Mouse (Mus musculus) WW6 (cell line): ENCODE results near the gene Atn1.

ENCODE experiments used
- DNase-seq: peaks from one replicate; pipeline ENCODE4 v3.0.0-alpha.2; 2013; ENCODE audit warnings: low read depth, low spot score

Gene Atn1

DNA sequence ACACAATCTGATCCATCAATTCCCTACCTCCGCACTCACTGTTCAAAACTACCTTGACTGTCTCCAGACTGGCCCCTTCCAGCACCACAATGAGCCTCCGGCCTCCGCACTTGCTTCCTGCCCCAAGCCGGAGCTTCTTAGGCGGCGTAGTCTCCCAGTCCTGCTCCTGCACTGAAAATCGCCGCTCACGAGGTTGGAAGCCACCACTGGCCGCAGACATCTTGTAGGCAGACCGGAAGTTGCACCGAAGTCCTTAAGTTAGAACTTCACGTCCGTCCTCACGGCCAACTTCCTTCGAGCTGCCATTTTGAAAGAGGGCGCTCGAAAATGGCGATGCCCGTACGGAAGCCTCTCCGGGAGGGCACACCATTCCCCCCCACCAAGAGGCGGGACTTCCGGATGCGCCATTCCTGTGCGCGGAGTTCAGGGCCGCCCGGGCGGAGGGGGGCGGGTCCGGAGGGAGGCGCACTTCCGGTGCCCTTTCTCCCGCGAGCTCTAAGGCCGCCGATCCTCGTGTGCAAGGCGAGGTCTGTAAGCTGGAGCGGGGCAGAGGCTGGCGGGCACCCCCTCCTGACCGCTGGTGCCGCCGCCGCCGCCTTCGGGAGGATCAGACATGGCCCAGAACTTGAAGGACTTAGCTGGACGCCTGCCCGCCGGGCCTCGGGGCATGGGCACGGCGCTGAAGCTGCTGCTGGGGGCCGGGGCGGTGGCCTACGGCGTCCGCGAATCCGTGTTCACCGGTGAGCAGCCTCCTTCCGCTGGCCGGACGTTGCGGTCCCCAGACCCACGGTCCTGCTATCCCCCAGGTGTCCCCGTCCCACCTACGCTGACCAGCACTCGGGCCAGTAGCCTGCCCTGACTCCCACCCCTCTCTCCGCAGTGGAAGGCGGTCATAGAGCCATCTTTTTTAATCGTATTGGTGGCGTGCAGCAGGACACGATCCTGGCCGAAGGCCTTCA, 44.2 kb downstream of the Atn1 start, which contains the start of the genes Emg1 and Phb2:
Emg1 (minus strand) TSS at position 355 of the 959 bp plus-strand sequence.
Phb2 (plus strand) TSS at position 513 of the 959 bp plus-strand sequence.
- DNase-seq, result peak; percentile 99

DNA sequence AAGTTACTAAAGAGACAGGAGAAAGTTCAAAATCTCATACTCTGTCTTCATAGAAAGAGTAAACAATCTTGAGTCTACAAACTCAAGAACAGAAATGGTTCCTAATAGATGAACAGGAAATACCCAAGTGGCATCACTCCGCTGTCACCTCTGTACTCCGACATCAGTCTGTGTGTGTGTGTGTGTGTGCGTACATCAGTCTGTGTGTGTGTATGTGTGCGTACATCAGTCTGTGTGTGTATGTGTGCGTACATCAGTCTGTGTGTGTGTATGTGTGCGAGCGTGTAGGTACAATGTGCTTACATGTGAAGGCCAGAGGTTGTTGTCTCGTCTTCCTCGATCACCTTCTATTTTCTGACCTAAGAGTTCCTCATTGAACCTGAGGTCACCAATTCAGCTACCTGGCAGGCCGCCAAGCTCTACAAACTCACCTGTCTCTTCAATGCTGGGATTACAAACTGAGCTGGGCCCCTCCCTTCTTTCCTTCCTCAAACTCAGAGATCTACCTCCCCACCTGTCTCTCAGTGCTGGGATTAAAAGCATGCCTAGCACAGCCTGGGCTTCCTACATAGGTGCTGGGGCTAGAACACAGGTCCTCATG, 47.9 kb downstream of the Atn1 start:
- DNase-seq, result no peak

DNA sequence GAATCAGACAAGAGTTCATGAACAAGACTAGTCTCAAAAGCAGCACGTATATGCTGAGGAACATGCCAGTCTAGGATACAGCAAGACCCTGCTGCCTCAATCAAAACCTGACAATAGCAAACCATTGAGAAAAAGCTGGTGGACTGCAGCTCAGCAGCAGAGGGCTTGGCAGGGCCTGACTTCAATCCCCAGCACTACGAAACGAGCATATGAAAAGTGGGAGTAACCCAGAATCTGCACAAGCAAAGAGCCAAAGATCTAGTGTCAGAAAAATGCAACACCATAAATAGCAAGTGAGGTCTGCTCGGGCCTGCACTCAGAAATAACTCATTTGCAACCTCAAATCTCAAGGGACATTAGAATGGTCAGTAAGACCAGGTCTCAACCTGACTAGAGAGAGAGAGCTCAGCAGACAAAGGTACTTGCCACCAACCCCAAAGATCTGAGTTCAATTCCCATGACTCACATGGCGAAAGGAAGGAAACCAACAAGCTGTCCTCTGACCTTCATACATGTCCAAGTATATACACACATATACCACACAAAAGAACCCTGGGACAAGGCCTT, 50.2 kb downstream of the Atn1 start:
- no peak for DNase-seq

DNA sequence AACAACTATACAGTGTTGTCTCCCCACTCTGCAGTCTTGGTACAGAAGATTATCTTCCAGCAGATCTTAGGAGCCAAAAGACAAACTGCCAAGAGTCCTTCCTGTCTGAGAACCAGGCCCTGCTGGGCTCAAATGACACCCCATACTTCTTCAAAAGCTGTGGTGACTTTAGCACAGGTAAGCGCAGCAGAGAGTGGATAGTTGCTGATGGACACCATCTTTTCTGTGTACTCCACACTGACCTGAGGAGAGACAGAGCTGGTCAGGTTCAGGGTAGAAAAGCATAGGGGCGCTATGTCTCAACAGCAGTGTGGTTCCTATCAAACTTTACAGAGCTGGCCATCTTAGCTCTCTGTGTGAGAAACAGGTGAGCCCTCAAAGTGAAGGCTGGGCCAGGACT, 51.9 kb downstream of the Atn1 start:
- DNase-seq, result no peak

DNA sequence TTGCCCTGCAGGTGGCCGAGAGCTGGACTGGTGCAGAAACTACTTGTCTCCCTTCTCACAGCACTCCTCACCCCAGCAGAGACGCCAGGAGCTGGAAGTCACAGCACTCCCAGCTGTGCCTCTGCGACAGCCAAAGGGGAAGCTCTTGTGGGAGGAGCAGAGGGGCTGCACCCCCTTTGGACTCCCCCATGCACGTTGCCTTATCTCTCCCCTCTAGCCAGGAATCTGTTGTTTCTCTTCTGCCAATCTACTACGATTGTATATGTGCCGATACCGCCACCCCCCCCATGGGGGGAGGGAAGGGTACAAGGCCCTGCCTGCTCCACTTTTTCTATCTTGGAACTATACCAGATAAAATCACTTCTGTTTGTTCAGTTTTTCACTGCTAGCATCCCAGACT, 52.5 kb downstream of the Atn1 start:
- DNase-seq, result no peak

DNA sequence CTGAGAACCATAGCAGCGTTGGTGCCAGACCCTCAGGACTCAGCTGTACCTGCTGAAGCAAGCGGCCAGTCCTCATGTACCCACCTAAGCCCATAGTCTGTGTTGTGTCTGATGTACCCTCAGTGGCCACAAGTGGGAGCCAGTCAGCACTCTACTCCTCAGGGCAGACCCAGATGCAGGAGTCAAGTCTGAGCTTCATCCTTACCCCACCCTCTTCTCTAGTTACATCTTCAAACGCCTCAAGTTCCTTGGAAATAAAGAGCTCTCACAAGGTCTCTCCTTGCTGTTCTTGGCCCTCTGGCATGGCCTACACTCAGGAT, 53.6 kb downstream of the Atn1 start:
- DNase-seq, result peak; percentile 88

DNA sequence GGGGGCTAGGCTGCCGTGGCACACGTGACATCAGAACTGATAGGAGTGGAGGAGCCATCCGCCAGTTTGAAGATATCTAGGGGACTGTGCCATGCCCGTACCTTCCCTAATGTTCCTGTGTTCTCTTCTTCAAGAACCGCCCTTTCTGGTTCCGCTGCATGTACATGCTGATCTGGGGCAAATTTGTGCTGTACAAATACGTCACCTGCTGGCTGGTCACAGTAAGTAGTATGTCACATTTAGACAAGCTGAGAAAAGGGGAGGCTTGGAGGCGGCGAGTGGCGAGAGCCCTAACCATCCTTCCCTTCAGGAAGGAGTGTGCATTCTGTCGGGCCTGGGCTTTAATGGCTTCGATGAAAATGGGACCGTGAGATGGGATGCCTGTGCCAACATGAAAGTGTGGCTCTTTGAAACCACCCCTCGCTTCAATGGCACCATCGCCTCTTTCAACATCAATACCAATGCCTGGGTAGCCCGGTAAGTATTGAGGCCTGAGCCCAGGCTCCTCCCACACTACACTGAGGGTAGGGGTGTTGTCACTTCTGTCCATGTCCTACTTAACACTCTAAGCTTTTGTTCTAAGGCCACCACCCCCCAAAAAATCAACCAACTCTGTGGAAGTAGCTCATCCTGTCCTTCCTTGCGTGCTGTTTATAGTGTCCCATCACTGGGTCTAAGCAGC, 54.1 kb downstream of the Atn1 start:
- DNase-seq, result no peak

DNA sequence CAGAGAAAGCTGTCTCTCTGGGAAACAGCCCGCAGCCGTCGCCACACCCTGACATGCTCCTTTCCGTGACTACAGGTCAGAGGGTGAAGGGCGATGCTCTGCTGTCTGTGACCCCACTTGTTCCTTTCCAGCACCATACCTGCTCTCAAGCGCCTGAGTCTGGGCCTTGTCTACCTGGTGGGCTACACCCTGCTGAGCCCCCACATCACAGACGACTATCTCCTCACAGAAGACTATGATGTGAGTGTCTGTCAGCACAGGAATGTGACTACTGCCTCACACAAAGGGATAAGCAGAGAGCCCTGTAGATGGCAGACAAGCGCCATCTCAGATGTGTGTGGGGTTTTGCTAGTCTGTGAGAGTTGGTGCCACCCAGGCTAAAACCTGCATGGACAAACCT, 55.0 kb downstream of the Atn1 start:
- DNase-seq, result no peak

DNA sequence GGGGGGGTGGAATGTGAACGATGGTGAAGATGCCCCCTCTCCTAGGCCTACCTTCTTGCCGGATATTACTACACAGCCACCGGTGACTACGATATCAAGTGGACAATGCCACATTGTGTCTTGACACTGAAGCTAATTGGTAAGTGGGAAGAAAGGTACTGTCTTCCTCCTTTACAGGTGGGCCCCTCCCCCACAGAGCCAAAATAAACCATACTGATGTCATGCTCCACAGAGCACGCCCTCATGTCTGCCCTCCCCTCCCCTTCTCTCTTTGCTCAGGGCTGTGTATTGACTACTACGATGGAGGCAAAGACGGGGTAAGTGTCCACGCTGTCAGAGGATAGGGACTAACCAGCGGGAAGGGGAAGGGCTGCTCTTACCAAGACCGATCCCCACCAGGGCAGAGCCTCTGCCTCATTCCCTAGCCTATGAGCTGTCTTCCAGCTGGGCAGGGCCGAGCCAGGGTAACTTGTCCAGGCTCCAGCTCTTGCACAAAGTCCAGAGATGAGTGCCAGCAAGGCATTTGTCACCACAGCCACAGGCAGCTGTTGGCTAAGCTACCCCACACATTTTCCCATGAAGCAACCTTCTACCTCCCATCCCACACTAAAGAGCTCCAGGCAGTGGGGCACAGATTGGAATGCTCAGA, 56.2 kb downstream of the Atn1 start:
- no peak for DNase-seq

DNA sequence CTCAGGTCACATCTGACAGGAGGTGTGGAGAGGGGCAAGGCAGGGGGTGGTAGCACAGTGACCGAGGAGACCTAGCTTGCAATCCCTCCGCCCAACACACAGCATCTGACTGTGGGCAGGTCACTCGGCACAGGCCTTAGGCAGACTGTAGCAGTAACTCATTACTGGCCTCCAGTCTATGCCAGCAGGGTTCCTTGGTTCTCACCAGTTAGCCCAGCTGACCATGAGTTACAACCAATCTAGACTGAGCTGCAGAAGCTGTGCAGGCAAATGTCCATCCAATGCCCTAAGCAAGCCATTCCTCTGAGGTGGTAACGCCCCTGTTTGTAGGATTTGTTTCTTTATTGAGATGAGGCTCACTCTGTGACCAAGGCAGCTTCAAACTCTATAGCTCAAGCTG, 57.0 kb downstream of the Atn1 start:
- no peak for DNase-seq

DNA sequence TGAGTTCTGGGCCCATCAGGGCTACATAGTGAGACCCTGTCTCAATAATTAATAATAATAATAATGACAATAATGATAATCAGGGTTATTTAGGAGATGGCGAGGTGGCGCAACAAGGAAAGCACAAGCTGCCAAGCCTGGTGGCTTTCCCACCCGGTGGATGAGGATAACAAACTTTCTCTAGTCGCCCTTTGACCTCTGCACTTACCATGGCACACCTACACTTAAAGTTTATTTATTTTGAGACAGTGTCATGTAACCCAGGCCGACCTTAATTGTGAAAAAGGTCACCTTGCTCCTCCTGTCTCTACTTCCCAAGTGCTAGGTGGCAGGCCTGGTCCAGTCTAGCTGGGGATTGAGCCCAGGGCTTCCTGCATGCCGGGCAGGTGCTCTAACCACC, 57.6 kb downstream of the Atn1 start:
- no peak for DNase-seq

DNA sequence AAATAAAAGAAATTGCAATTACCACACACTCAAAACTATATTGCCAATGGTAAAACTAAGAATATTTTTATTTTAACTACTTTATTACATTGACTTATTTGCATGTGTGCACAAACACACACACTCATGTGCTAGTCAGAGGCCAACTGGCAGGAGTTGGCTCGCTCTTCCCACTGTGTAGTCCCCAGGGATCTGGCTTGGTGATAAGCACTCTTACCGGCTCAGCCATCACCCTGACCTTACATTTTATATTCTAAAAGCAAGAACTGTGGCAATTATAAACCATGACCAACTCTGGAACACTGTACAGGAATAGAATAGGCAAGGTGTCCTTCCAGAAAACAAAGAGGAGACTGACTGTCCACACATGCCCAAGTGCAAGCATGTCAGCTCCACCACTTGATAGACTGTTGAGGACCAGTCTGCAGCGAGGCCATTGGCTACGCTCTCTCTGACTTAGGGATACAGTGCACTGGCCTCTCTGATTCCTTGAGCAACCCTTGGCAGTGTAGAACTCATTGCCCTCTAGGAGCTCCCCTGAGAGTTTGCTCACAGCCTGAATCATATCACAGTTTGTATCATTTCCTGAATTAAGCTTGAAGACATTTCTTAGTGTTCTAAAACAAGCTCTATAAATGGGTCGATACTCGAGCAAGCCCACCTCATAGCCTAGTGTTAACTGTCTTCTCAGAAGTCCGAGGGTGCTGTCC, 59.7 kb downstream of the Atn1 start:
- no peak for DNase-seq

DNA sequence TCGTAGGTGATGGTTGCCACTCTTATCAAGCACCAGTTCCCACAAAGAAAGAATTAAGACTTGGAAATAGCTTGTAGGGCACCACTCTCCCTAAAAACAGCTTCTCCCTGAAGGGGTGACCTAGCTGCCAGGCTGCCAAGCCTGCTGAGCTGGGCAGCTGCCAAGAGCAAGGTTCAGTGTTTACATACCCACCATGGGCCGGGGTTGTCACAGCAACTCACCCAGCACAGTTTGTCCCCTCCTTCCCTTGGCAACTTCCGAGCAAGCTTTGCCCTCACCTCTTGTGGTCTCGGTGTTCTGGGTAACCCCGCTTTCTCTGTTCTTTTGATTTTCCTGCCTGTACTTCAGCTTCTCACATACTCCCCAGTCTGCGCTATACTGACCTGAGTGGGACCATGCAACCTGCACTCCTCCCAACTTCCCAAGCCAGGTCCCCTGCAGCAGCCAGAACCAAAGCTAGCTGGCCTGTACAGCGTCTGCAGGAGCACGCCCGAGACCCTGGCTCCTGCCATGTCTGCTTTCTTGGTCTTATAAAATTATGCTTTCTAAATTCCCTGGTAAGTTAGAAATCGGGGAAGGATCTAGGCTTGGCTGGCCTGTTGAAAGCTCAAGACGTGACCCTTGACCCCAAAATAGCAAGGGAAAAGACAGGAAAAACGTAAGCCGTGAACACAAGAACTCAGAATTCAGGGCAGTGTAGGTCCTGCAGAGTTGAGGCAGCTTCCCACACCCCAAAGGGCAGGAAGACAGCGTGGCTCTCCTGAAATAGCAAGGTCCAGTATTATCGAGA, 62.0 kb downstream of the Atn1 start:
- DNase-seq, result no peak

DNA sequence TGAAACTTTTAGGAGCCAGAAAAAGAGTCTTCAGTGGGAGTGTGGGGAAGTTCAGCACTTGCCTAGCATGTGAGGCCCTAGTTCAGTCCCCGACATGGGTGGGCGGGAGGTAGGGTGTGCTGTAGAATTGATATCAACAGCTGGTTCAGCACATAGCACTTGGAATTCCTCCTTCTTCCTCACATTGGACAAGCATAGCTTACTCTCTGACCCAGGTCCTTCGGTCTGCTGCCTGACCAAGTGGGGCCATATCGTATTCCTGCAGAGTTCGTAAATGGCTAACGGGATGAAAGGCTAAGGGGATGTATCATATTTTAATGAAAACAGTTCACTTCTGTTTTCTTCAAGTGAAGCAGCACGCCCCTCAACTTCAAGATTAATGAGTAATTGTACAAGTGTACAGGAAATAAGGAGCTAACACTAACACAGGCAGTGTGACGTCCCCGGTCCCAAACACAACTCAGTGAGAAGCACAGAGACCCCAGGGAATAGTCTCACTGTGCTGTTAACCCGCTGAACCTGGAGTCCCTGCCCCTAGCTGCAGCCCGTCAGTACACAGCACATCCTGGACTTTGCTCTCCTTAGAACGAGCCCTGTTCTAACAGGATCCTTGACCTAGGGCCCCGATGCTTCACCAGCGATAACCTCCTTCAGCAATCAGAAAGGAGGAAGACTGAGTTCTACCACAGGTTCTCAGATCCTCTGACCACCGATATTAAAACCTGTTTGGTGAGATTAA, 62.9 kb downstream of the Atn1 start:
- no peak for DNase-seq
